Mouse (Mus musculus): ENCODE results near the gene Qprt.

- no peak for TF ChIP-seq POLR2A (IDR thresholded peaks at IDR 0.05; ENCODE audit: borderline replicate concordance, extremely low read depth, low read depth, low read length)
- no peak for TF ChIP-seq CTCF (IDR thresholded peaks at IDR 0.05; ENCODE audit: insufficient read depth, low read length)
Observed at GRCm38 (mm10) chr7:127103960-127104359, 18.1 kb downstream of the Qprt start.
